Mouse (Mus musculus): ENCODE results near the gene Runx2.

GRCm38 (mm10) chr17:44519356-44519755 is 295.2 kb downstream of the Runx2 start:
- TF ChIP-seq CTCF (IDR thresholded peaks at IDR 0.05; ENCODE audit: borderline replicate concordance, insufficient read depth, low read length) (no peak), POLR2A (IDR thresholded peaks at IDR 0.05; ENCODE audit: low read depth, low read length) (no peak)

Measured in embryonic fibroblast, embryonic 13.5 days (primary cell).